Mouse (Mus musculus): ENCODE measurements around the gene Vamp8.

DNA sequence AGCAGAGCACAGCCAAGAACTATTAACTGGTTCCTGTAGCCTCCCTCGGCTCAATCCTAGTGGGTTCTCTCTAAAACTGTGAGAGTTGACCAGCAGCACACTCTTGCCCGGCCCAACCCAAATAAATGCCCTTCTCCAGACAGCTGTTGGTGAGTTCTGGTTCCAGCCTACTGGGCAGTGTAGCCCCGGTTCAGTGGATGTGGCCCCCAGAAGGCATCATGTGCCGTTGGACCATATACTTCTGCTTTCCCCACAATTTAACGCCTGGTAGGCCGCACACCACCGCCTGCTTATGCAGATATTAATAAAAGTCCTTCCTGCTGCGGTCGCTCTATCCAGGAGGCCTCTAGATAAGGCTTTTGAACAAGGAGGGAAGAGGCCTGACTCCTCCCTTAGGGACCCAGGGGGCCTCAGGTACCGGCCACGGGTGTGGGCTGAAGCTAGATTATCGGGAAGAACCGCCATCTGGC is 997 bp downstream of the Vamp8 start:
- TF ChIP-seq CTCF (IDR thresholded peaks at IDR 0.05; ENCODE audit: borderline replicate concordance, insufficient read depth, low read depth, low read length): no peak
- no peak for TF ChIP-seq POLR2A (IDR thresholded peaks at IDR 0.05; ENCODE audit: borderline replicate concordance, insufficient read depth, low read length)
